Mouse (Mus musculus) megakaryocyte, adult 5-6 weeks (primary cell): ENCODE results near the gene Cebpzos. TPM values are rescaled to one million over a fixed set of nuclear protein-coding genes. Genes with fewer than 3 reads are reported as not detected.

Experiments
- ATAC-seq: 2 replicates; pipeline ENCODE4 v1.8.0; 2016; ENCODE audit warnings: mild to moderate bottlenecking, inconsistent platforms; ENCODE audit not compliant: poor library complexity, severe bottlenecking
- total RNA-seq, 2 experiments: library from RNA; stranded (forward) in 1 of 2; stranded (reverse) in 1 of 2; fragments of 153-499, 151-499 nt in 1 of 2; fragments of 221-1000, 200-1000 nt in 1 of 2; gene quantifications; 2 replicates each; pipeline versions ENCODE4 v1.2.3 to v1.2.4; 2015 to 2017

Gene Cebpzos
- 28.2 and 36.8 TPM in 2 replicates for total RNA-seq (2015)
- total RNA-seq (2017): 36.5 and 56.0 TPM in 2 replicates

DNA sequence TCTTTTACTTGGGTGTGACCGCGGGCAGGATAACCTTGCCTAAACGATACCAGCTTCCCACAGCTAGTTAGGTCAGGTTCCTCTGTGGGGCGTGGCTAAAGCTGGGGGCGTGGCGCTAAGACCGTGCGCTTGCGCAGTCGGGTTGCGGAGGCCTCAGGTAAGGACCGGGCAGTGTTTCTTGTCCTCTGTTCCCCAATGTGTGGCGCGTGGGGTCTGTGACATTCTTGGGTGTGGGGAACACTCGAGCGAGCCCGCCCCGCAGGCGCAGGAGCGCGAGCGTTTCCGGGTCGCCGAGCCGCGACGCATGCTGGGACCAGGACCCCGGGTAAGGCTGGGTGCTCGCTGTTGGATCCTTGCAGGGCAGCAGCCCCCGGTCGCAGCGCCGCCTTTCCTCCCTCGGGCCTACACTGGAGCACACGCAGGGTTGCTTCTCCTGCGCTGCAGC, at the start of gene Cebpzos:
Gene Cebpzos, plus strand, starts transcription at position 132 of the 445 bp plus-strand sequence.
- ATAC-seq: peak; percentile 91

DNA sequence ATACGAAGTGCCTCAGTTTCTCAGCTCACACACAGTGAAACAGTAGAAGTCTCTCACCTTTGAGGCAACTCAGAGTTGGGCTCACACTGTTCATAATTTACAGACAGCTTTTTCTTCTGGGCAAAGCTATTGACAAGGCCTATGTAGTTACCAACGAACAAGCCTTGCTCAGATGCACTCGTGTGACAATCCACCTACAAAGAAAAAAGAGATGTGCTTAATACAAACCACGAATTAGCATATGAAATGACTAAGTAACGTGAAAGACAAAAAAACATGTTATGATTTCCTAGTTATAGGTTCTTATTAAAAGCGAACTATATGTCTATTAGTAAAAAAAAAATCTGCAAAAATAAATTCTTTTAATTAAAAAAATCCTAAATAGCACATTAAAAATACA, 42.4 kb upstream of the Cebpzos start:
- no peak for ATAC-seq

DNA sequence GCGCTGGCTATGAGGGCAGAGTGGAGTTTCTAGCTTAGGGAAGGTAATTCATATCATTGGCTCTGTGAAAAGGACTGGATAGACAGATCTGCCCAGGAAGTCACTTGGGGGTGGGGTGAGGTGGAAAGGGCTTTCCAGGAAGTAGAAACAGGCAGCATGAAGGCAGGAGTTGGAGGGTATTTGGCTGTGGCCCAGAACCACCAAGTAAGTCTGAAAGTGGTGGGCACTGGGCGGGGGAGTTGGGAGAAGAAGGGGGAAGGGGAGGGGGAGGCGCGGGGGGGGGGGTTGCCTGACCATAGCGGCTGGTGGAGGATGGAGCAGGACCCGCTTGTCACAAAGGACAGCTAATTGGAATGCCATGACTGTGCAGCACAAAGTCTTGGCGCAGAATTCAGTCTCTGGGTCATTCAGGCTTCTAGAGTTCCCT, 34.4 kb upstream of the Cebpzos start:
- peak; percentile 55 for ATAC-seq

DNA sequence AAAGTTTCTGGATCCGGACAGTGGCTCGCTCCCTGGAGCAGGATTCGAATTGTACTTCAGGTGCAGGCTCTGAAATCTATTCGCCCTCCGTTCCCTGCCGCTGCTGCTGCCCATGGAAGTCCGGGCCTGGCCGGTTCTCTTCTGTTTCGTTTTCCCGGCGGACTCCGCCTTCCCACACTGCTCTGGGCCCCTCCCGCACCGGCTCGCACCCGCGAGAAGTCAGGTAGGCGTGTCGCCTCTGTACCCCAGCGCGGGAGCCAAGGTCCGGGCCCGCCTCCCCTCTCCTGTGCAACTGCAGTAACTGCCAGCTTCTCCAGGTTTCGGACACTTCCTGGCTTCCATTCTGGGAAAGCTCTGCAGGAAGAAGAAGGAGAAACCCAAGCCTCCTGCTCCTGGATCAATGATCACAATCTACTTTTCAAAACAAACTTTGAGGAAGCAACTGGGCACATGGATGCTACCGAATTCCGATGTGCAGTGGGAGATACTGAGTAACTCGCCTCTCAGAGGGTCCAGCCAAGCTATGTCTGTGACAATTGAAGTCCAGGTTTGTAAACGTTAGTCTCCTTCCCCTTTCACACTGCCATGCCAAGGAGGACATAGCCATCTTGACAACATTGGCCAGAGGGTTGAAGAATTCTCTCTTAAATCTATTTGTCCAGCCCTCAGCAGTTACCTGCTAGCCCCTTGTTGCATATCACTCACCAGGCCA, 33.7 kb upstream of the Cebpzos start, which contains the start of gene Eif2ak2:
Gene Eif2ak2, minus strand, starts transcription at position 173 of the 712 bp plus-strand sequence.
- ATAC-seq: peak; percentile 92

DNA sequence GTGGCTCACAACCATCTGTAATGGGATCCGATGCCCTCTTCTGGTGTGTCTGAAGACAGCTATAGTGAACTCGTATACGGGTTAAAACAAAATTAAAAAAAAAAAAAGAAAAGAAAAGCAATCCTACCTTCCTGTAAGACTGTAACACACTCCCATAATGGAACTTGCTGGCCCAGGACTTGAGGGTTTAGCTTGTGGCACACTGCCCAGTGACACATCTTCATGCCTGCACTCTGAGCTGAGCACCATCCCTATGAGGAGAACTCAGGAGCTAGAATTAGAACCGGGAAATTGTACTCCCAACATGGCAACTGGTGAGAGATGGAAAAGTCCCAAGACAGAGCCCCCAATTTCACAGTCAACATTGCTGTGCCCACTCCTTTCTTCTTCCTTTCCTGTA, 33.0 kb upstream of the Cebpzos start:
- no peak for ATAC-seq

DNA sequence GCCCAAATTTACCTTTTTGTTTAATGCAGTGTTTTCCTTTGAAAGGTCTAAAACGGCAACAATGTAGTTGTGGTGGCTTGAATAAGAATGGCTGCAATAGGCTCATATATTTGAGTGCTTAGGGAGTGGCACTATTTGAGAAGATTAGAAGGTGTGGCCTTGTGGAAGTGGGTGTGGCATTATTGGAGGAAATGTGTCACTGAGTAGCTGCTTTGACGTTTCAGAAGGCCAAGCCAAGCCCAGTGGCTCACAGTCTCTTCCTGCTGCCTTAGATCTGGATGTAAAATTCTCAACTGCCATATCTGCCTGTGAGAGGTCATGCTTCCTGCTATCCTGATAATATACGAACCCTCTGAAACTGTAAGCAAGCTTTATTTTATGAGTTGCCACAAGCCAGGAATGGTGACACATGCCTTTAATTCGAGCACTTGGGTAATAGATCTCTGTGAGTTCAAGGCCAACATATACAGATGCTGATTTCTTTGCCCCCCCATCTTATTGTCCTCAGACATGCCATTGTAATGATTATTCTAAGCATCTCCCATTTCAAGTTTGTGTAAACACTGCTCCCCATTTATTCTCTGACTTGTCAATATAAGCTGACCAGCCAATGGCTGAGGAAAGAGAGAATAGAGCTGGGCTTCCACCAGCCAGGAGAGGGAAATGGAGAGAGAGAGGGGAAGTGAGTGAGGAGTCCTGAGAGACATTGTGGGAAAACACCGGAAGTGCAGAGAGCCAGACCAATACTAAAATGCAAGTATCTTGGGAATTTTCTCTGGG, 30.8 kb upstream of the Cebpzos start:
- ATAC-seq: no peak

DNA sequence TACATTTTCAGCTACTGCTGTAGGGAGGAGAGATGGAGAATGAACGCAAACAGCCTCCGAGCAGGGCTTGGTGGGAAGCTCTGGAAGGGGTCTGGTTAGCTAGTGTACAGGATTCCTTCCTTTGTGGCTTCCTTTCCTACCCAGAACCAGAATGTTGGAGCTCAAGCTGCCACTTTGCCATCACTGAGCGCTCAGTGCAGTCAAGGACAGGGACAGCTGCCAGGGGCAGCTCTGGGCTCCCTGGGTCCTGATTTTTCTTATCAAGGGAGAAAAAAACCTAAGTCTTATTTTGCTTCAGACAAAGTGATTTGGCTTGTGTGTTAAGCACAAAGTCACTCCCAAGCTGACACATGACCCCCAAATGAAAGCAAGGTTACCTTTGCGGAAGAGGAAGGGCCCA, 27.7 kb upstream of the Cebpzos start:
- no peak for ATAC-seq

DNA sequence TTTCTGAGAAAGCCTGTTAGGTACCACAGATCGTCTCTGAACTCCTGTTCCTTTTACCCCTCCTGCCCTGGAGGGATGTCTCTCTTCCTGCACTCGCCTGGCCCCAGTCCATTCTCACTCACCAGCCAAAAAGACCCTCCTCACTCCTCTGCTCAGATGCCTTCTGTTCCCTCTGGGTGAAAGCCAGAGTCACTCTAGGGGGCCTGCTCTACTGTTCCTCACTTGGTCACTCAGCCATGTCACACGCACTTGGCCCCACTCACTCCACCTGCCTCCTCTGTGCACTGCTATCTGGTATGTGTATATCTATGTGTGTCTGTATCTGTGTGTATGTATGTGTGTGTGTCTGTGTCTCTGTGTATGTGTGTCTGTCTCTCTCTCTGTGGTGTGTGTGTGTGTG, 27.1 kb upstream of the Cebpzos start:
- ATAC-seq: no peak

DNA sequence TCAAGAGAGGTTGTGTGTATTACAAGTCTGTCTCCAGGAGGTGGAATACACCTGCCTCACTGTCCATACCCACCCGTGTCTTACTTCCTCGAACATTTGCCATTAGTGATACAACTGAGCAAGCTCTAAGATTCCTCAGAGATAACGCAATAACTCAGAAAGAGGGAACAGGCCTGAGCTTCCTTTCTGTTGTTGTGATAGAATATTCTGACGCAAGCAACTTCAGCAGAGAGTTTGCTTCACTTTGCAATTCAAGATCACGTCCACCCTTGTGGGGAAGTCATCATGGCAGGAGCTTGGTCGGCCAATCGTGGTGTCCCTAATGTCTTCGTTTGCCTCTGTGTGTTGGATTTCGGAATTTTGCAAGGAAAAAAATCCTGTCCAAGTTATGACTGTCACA, 25.3 kb upstream of the Cebpzos start:
- ATAC-seq: peak; percentile 95

DNA sequence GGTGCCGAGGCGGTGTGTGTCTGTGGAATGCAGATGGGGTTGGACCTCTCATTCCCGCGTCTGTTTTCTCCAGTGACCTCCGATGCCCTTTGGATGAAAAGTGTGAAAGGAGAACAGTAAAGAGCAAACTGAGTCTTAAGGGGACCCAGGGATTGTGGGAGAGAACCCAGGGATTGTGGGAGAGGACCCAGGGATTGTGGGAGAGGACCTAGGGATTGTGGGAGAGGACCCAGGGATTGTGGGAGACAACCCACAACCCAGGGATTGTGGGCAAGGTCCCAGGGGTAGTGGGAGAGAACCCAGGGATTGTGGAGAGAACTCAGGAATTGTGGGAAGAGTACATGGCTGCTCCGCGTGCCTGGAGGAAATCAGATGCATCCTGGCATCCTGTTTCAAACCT, 21.3 kb upstream of the Cebpzos start:
- ATAC-seq: no peak

DNA sequence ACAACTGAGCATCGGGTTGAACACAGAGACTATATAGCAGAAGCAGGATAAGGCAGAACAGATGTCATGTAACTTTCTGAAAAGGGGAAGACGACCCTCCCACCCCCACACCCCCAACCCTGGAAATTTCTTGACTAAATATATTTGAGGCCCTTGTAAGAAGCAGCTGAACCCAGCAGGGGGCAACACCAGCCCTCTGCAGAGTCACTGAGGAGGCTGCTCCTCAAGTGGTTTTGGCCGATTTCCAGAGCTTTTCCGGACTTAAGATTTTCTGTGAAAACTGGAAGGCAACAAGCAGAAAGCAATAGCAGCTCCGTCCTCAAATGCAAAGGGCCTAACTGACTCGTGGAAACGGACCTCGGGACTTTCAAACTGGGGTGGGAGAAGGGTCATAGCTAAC, 20.9 kb upstream of the Cebpzos start:
- peak; percentile 34; the same call in 1 of the 2 replicates for ATAC-seq

DNA sequence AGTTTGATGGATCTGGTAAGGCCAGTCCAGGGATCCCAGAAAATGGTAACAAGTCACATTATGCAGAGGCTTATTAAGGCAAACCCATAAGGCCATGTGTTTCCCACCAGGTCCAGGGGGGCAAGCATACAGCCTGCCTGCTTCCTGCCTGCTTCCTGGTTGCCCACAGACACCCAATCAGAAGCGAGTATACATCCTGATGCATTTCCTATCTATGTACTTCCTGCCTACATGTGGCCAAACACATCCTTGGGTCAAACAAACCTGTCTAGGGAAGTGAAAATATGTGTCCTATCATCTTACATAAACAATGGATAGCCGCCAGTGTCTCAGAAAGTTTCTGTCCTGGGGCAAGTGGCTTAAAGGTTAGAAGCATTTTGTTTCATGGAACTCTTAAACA, 13.1 kb upstream of the Cebpzos start:
- peak; percentile 72 for ATAC-seq

DNA sequence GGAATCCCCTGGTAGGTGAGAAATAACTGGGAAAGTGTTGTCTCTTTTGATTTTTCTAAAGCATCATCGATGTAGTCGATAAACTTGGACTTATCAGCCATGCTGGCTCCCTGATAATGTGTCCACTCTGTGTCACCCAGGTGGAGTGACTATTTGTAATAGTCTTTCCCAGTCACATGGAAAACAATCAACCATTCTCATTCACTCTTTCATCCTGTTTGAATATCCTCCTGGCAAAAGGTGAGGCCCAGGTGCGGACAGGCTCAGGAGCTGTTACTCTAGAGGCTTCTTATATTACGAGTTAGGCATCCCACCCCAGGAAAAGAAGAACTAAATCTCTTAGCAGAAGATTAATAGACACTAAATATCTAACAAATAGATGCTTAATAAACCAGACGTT, 9.4 kb upstream of the Cebpzos start, which contains the start of gene Sult6b1:
Gene Sult6b1, minus strand, starts transcription at position 101 of the 400 bp plus-strand sequence.
- ATAC-seq: no peak

DNA sequence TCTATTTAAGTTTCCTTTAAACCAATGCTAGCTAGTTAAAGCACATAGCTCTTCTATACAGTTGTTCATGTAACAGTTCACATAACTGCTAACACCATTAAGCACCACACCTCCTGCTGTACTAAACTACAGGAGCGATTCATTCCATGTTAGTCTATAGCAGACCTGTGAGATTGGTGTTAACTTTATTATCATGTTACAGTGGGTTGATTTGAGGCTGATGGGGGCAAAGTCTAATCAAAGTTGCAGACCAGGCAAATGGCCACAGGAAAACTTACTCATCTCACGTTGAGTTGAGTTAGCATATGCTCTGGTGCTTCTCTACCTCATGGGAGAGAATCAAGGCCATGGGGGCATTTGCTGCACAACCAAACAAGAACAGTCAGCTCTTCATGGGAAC, 6.9 kb upstream of the Cebpzos start:
- ATAC-seq: no peak

DNA sequence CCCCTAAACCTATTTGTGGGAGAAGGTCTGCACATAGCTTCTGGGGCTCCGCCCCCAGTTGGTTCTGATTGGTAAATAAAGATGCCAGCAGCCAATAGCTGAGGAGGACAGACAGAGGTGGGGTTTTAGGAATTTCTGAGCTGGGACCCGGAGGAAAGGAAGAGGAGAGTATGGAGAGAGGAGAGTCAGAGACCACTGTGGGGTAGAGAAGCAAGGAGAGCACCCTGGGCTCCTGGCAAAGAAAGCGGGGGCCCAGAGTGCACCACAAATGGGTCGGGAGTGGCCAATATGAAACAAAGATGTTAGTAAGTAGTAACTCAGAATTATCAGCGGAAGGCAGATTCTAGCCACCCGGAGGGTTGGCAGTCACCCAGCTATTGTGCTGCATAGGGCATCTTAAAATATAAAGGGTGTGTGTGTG, 3.4 kb upstream of the Cebpzos start:
- ATAC-seq: no peak

DNA sequence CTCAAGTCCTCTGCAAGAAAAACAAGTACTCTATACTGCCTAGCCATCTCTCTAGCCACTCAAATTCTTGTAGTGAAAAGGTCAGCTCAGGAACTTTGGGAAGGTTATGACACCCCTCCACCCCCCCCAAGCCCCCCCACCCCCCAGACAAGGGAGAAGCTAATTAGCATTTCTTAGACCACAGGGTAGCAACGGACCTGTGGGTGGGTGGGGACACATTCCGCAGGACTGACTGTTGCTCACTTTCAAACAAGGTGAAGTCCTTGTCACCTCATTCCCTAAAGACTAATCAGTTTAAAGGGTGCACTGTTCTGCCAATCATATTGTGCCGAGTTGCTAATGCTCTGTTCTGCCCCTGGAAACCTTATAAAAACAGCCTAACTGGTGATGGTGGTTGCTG, 2.4 kb upstream of the Cebpzos start:
- ATAC-seq: no peak

DNA sequence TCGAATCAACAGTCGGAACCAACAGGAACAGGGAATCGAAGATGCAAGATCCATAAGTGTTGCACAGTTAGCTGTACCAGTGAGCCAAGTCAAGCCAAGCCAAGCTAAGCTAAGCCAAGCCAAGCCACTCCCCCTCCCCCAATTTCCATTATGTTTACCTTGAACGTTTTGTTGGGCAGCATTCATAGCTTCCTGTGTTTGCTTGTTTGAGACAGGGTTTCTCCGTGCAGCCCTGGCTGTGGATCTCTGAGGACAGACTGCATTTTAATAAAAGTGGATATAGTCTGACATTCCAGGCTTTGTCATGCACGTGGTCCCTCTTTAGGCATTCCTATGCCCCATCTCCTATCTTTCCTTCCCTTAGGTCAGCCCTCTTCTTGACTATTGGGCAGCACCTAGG, 528 bp upstream of the Cebpzos start:
- ATAC-seq: no peak

DNA sequence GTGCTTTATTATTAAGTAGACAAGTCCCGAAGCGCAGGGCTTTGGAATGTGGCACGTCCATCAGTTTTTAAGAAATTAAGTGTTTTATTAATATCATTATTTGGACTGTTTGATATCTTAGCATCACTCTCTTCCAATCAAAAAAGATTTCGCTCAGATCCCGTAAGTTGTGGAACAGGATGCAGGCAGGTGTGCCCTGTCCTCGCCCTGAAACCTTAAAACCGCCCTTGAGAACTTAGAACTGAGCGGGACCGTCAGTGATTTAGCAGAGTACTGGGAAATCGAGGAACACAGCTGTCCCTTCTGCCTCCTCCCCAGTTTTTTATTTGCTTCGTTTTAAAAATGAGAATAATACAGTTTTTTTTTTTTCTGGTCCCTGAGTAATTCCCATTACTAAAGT, 599 bp downstream of the Cebpzos start:
- ATAC-seq: no peak

DNA sequence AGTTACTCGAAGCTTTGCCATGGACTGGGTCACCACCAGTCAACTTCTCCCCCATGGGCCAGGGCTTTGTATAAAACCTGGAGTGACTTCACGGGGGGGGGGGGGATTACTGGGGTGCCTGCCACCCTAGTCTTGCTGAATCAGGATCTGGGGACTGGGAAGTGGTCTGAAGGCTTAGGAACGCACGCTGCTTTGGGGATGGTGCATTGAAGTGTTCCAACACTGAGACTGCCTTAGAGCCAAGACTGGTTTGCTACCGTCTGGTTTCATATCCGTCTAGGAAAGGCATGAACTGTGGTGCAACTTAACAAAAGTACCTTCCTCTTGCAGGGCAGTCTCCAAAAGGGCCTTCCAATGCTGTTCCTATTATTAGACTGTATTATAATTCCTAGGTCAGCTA, 1.4 kb downstream of the Cebpzos start:
- ATAC-seq: peak; percentile 30

DNA sequence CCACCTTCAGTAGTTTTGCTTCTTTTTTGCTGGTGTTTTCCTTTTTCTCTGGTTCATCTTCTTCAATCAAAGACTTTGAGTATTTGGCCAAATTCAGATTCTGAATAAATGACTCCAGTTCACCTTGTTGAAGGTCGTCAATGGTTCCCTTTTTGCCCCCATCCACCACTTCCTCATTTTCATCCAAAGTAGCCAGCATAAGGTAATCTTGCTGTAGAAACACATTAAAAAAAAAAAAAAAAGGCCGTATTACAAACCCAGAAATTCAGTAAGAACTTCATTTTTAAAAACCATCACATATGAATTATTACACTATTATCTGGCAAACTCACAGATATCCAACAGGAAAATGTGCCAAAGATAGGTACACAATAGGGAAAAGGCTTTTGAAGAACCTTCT, 19.6 kb downstream of the Cebpzos start:
- no peak for ATAC-seq

DNA sequence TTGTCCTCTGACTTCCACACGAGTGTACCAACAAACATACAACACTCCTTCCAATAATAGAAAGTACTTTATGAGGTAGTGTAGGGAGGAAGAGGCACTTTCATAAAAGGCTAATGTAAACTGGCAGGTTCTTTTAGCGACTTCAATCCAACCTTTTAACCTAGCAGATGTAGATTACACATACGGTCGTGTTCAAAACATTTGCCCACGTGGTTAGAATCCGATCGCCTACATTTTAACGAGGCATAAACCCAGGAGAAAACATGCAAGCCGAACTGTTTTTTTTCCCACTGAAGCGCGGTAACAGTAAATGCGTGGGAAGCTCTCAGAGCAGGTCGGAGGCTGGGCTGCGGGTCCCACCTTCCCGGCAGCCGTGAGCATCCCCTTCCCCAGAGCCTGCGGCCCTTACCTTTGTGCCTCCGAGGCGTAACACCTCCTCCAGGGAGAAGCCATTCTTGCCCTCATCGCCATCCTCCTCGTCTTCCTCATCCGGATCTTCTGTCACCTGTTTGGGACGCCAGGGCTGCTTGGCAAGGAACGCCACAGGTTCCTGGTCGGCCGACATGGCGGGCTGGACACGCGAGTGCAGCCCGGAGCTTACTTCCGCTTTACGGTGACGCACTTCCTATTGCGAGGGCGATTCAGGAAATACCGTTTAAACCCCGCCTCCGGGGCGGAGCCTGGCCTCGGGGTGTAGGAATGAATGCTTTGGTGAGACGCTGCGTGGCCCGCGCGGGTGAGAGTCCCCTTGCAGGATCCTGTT, 20.3 kb downstream of the Cebpzos start, which contains the start of the genes Cebpz and Ndufaf7:
Gene Cebpz, minus strand, starts transcription at position 601 of the 763 bp plus-strand sequence.
Gene Ndufaf7, plus strand, starts transcription at position 671 of the 763 bp plus-strand sequence.
- peak; percentile 87 for ATAC-seq
